Mouse (Mus musculus) adipocyte (in vitro differentiated cells): ENCODE data around the gene Sec22c.

ENCODE experiments used
- DNase-seq: peaks from one replicate; pipeline ENCODE4 v3.0.0-alpha.2; 2016; ENCODE audit warnings: low spot score

The Sec22c gene

GRCm38 (mm10) chr9:121647026-121647425, 58.3 kb downstream of the Sec22c start:
- no peak for DNase-seq

GRCm38 (mm10) chr9:121644855-121645254, 60.4 kb downstream of the Sec22c start:
- DNase-seq = no peak

- DNase-seq = no peak
These were observed 62.7 kb downstream of the Sec22c start, which contains the start of gene Vipr1 for GRCm38 (mm10) chr9:121642401-121643181. Gene Vipr1 (plus strand): TSS chr9:121642716.

GRCm38 (mm10) chr9:121642001-121642400, 63.3 kb downstream of the Sec22c start, which contains the start of gene Lyzl4:
Gene Lyzl4 (minus strand): TSS chr9:121642096.
- DNase-seq = peak; percentile 32

GRCm38 (mm10) chr9:121641235-121641915, 63.9 kb downstream of the Sec22c start:
- DNase-seq = no peak

GRCm38 (mm10) chr9:121639790-121640189, 65.5 kb downstream of the Sec22c start:
- DNase-seq = no peak

GRCm38 (mm10) chr9:121635835-121636576, 69.3 kb downstream of the Sec22c start:
- DNase-seq = no peak

GRCm38 (mm10) chr9:121633306-121633705, 72.0 kb downstream of the Sec22c start:
- DNase-seq = no peak

- DNase-seq = no peak
These were observed 72.4 kb downstream of the Sec22c start for GRCm38 (mm10) chr9:121632891-121633290.

- no peak for DNase-seq
These were observed 73.3 kb downstream of the Sec22c start for GRCm38 (mm10) chr9:121631946-121632345.

GRCm38 (mm10) chr9:121630627-121631026, 74.7 kb downstream of the Sec22c start:
- DNase-seq = no peak
